Mouse (Mus musculus): ENCODE data around the gene Parm1.

Parm1 gene

GRCm38 (mm10) chr5:91654331-91655048 lies 137.1 kb downstream of the Parm1 start:
- DNase-seq (ENCODE audit: low spot score), result no peak

DNA sequence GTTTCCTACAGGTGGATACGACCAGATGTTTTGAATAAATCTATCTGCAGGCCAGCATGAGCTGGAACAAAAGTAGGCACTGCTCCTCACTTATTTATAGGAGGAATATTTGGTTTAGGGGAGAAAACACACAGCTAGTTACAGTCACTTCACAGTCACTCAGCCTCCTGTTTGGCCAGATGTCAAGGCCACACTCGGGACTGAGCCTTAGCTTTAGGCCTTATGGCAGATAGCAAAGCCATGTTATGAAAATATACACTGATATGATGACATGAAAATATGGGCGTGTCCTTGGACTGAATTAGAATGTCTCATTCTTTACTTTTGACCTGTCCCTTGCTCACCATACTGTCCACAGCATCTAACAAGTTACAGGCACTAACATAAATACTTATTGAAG lies 137.8 kb downstream of the Parm1 start:
- DNase-seq (ENCODE audit: low spot score), result no peak

- no peak for DNase-seq (ENCODE audit: low spot score)
Observed at GRCm38 (mm10) chr5:91662715-91663114, 145.3 kb downstream of the Parm1 start.

DNA sequence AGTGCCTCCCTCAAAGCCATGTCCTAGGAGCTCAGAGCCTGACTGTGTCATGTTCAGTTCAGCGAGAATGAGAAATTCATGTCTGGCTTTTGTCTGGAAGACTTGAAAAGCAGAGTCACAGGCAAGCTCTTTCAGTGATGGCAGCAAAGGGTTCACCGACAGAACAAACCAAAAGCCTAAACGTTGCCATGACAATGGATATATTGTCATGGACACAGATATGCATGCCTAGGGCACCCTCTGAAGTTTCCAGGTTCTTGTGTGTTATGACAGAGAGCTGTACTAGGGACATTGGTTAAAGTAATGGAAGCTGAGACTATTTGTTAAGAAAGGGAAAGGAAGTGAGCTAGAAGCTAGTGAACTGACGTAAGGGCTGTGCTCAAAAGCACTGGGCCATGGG lies 149.7 kb downstream of the Parm1 start:
- DNase-seq (ENCODE audit: low spot score), result no peak

GRCm38 (mm10) chr5:91669235-91669634 lies 151.8 kb downstream of the Parm1 start:
- no peak for DNase-seq (ENCODE audit: low spot score)
